Mouse (Mus musculus) mouse embryonic stem cell (cell line): ENCODE measurements around the gene Hist2h3b.
"Not testable (repeated sequence)": the region's sequence is repeated elsewhere in the genome, so short reads cannot be mapped to it uniquely, and the experiment has no call there.

Source experiments
- in situ Hi-C, 2 experiments: fragments of 300-500 bp; cut with MboI; formaldehyde crosslinking; loops; 1 replicate in 1 of 2; 3 replicates in 1 of 2; pipeline ENCODE4 v1.14.3; 2019 to 2020; ENCODE audit warnings: low sequenced_read_pairs in 2 of 2, low pct_unique_long_range_greater_than_20kb in 1 of 2, mixed read lengths in 1 of 2; ENCODE audit not compliant: unreplicated experiment in 1 of 2

Hist2h3b gene

DNA sequence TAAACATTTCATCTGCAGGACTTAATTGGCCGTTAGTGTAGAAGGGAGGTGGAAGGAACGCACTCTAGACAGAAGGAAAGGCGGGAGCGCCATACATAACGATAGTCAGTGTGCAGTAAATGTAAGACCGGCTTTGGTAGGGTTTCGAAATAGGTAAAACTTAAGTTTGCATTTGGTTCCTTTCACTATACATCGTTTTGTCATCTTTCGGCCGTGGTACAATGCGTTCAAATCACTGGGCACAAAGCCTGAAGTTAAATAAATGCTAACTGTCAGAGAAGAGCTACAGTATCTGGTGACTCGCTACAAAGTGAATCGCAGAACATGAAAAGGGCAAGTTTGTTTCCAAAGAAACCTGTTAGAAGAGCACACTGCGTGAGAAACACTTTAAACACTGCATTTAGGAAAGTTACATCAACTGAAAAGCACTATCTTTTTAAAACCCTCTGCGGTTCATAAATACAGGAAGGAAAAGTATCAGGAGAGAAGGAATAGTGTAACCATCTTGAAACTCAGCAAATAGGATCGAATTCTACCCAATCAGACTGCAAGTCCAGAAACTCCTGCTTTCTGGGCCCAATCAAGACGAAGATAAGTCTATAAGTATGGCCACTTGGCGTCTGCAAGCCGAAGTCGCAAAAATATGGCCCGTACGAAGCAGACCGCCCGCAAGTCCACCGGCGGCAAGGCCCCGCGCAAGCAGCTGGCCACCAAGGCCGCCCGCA lies at the start of gene Hist2h3b:
Hist2h3b (plus strand) TSS at position 604 of the 725 bp plus-strand sequence.
- in situ Hi-C loops, result no loop called here

DNA sequence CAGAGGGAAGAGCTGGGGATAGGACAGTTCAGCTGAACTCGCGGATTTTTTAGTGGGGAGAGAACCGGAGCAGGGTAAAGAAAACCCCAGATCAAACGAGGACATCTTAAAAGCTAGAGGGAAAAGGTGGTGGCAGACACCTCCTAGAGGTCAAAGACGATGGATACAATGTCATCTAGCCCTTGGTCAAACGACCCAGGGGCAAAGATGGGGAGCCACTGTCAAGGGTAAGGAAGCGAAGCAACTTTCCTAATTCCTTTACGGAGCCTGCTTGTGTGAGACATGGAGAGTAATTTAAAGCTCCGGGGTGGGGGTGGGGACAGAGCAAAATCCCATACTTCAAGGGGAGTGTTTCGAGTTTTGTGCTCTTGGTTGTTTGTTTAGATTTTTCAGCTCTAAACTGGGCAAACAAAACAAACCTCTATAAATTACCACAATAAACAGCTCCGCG lies 49.2 kb upstream of the Hist2h3b start:
- in situ Hi-C loops, result no loop called here

DNA sequence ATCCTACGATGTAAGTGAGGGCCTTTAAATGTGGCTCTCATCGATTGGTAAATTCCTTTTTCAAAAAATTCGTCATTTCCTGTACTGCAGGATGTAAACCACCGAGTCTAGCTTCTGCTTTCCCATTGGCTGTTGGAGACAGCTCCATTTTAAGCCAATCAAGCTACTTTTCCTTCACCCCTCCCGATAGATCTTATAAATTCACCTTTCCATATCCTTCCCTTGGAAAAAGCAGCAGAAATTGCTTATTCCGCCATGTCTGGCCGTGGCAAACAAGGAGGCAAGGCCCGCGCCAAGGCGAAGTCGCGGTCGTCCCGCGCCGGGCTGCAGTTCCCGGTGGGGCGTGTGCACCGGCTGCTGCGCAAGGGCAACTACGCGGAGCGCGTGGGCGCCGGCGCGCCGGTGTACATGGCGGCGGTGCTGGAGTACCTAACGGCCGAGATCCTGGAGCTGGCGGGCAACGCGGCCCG lies 48.8 kb upstream of the Hist2h3b start, which contains the start of the genes Bola1 and Hist2h2ab:
Bola1 (minus strand) TSS at position 49 of the 470 bp plus-strand sequence.
Hist2h2ab (plus strand) TSS at position 205 of the 470 bp plus-strand sequence.
- in situ Hi-C loops, result no loop called here

DNA sequence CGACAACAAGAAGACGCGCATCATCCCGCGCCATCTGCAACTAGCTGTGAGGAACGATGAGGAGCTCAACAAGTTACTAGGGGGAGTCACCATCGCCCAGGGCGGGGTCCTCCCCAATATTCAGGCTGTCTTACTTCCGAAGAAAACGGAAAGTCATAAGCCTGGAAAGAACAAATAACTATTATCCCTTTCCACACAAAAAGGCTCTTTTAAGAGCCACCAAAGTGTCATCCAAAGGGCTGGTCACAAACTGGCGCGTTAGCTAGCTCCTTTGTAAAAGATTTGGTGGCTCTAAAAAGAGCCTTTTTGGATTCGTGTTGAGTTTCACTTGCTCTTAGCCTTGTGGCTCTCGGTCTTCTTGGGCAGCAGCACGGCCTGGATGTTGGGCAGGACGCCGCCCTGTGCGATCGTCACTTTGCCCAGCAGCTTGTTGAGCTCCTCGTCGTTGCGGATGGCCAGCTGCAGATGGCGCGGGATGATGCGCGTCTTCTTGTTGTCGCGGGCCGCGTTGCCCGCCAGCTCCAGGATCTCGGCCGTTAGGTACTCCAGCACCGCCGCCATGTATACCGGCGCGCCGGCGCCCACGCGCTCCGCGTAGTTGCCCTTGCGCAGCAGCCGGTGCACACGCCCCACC lies 48.2 kb upstream of the Hist2h3b start:
- in situ Hi-C loops, result not testable (repeated sequence)

DNA sequence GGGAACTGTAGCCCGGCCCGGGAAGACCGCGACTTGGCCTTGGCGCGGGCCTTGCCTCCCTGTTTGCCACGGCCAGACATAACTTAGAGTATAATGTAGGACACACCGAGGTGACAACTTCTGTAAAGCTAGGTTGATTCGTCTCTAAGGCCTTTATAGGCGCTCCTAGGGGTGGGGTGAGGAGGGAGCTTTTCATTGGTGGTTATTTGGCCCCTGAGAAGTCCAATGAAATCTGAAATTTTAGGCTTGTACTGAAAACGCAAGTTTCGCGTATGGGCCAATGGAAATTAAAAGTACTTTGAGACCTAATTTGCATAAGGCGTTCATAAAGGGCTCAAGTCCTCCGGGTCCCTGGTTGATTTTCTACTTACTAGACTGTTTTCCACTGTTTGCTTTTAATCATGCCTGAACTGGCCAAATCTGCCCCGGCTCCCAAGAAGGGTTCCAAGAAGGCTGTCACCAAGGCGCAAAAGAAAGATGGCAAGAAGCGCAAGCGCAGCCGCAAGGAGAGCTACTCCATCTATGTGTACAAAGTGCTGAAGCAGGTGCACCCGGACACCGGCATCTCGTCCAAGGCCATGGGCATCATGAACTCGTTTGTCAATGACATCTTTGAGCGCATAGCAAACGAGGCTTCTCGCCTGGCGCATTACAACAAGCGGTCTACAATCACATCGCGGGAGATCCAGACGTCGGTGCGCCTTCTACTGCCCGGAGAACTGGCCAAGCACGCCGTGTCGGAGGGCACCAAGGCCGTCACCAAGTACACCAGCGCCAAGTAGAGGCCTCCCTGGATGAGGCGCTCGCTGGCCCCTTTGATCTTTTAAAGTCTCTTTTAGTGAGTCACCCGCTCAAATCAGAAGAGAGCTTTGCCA lies 47.5 kb upstream of the Hist2h3b start, which contains the start of the genes Hist2h2ac and Hist2h2be:
Hist2h2ac (minus strand) TSS at position 116 of the 875 bp plus-strand sequence.
Hist2h2be (plus strand) TSS at position 355 of the 875 bp plus-strand sequence.
- in situ Hi-C loops, result no loop called here

DNA sequence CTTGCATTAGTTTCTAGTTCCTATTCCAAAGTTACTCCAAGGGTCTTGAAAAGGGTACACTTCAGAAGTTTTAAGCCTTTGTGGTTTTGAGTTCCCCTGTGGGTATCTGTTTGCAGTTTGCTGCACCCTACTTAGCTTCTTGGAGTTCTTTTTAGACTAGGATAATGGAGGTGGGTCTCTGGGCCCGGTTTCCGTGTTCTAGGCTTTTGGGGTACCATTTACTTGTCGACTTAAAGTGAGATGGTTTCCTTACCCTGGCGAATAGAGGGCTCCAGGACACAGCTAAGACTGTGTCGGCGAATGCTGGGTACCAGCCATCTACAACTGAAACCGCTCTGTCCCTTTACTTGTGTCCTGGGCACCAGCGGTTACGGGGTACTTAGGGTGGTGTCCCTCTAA lies 46.8 kb upstream of the Hist2h3b start:
- in situ Hi-C loops, result no loop called here

DNA sequence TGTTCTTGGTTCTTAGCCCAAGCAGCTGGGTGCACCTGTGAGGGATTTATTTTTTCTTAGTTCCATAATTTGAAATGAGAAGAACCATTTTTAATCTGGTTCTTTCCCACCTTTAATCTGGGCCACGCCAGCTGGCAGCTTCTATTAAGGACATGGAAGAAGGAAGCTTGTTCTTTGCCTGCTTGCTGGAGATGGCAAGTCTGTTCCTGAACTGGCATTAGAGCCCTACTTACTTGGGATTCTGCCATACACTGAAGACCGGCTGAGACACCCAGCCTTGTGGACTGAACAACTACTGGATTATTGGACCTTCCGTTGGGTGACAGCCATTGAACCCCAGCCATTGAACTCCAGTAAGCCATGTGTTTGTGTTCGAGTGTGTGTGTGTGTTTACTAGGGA lies 45.7 kb upstream of the Hist2h3b start:
- in situ Hi-C loops, result no loop called here

DNA sequence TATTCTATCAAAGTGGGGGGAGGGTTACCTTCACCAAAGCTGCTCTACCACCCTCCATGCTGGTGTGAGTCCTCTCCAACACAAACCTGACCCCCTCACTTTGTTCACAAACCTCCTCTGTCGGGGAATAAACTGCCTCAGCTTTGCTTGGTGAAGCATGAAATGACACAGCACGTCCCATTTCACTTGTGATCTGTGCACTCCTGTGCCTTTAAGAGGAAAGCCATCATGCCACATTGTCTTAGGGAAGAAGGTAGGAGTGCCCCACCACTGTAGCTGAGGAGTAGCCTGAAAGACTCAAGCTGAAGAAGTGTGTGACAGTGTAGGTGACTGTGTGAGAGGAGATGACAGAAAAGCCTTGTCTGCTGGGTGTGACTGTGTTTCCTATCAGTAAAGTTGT lies 43.0 kb upstream of the Hist2h3b start:
- in situ Hi-C loops, result no loop called here

DNA sequence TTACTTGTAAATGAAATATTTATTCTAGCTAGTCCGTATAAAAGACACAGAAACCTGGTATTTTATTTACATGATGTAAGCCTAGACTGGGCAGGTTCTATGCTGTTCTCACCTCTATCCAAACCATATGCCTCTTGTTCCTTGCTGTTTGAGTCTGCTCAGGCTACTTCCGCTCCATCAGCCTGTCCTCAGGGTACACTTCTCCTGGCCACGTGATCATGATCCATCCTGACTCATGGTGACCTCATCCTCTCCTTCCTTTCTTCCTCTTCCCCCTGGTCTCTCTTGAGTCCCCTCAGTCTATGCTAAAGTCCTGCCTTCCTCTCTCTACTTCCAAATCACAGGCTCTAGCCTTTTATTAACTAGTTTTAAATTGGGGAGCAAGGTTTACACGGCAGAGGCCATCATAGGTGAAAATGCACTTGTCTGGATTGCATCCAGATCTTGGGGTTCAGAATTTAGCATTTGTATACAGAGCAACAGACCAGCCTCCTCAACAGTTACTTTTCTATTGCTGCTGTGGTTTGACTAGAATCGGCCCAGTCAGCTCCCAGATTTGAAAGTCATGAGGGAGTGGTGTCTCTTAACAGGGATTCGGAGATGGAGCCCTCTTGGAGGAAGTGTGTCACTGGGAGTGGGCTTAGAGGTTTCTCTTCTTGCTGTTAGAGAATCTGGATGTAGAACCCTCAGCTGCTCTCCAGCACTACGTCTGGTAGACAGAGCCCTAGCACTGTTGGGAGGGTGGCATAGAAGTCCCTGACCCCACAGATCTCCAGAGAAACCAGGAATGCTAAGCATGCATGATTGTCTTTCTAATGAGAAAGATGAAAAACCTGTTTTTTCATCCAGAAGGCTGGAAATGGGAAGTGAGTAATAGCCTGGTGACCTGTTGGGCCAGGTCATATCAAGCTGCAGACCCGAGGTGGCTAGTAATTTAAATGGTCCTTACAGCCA lies 41.5 kb upstream of the Hist2h3b start:
- in situ Hi-C loops, result no loop called here

DNA sequence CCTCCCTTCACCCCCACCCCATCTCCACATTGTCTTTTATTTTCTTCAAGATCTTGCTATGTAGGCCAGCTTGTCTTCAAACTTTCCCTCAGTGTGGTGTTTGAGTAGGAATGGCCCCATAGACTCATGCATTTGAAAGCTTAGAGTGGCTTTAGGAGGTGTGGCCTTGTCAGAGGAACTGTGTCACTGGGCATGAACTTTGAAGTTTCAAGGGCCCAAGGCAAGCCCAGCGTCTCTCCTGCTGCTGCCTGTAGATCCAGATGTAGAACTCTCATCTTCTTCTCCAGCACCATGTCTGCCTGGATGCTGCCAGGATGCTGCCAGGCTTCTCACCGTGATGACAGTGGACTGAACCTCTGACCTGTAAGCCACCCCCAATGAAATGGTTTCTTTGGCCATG lies 39.6 kb upstream of the Hist2h3b start:
- in situ Hi-C loops, result no loop called here

DNA sequence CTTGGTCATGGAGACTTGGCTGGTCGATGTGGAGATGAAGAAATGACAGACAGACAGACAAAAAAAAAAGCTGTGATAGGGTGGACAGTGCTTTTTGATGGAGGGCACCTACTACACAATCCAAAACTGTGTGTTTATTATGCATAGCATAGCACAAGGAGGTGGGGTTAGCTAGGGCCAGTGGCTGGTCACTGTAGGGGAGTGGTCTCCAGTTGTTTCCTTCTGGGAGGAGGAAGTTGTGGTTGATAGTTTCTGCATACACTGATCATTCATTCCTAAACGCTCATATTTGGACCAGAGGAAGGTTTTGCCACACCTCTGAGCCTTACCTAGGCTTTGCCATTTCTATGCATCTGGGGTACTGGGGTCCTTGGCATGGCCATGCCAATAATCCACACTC lies 38.0 kb upstream of the Hist2h3b start:
- in situ Hi-C loops, result no loop called here

DNA sequence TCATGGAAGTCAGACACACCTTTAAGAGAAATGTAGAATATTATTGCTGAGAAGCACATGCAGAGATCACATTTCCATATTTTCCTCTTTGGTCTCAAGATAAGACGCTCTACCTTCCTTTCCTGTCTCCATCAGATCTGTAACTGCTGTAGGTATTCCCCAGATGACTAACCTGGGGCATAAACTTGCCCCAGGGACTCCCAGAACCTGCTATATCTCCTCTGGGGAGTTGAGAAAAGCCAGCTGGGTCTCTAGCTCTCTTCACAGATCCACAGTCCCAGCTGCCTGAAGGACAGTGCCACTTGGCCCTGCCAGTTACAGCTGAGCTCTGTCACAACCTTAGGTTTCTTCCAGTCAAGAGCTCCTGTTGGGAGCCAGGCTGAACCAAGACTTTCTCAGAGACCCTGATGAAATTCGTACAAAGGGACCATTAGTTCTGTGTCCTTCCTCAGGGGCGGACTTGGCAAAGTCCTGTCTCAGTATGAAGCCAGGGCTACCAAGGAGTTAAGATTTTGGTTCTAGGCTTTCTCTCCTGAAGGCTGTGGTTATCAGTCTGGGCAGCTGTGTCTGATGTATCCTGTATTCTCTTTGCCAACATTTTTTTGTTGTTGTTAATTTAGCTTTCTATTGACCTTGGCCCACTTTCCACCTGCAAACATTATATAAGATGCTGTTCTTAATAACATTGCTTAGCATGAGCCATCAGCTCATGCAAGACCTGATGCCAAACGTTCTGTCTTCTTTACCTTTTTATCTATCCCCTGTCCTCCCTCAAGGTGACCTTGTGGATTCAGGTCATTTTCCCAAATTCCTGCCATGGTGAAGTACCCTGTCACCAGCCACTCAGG lies 37.3 kb upstream of the Hist2h3b start:
- in situ Hi-C loops, result no loop called here

DNA sequence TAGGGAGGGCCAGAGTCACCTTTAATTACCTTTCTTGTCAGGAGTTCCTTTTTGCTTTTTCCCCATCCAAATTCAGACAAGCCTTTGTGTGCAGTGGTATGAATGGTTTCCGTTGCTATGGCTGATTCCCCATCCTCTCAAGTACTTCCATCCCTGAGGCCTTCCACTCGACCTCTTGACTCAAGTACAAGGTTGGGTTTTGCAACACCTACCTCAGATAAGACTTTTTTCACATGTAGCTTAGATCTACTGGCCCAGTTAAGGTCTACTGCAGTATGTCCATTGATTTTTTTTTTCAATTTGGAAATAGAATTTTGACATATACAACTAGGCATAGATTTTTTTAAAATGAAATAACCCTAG lies 36.7 kb upstream of the Hist2h3b start:
- in situ Hi-C loops, result no loop called here

DNA sequence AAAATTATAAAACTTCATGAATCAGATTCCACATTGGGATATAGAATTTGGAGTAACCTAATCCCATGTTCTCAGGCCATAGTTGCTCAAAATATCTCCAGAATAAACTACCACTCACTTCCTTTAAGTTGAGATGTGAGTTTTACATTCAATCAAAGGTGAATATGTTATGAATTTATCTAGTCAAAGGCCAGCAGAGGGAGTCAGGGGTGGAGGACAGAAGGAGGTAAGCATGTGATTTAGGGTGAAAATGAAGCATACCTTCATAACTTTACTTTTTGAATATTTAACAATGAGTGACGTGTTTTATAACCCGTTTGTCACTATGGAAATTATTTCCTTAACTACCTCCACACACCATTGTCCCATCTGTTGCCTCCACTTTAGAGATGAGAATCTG lies 33.5 kb upstream of the Hist2h3b start:
- in situ Hi-C loops, result no loop called here

DNA sequence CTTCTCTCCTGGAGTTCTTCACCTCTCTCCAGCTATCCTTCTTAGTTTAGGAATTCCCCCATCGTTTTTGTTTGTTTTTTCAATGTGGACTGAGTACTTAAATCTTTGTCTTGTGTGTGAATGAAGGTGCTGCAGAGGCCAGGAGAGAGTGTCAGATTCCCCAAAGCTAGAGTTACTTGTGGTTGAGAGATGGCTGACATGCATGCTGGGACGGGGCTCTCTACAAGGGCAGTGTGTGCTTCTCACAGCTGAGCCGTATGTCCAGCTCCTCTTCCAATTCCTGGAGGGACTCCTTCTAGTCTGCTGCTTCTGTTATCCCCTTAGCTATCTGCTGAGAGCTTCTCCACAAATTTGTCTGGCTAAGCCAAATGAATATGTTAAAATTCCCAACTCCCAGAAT lies 32.6 kb upstream of the Hist2h3b start:
- in situ Hi-C loops, result no loop called here

DNA sequence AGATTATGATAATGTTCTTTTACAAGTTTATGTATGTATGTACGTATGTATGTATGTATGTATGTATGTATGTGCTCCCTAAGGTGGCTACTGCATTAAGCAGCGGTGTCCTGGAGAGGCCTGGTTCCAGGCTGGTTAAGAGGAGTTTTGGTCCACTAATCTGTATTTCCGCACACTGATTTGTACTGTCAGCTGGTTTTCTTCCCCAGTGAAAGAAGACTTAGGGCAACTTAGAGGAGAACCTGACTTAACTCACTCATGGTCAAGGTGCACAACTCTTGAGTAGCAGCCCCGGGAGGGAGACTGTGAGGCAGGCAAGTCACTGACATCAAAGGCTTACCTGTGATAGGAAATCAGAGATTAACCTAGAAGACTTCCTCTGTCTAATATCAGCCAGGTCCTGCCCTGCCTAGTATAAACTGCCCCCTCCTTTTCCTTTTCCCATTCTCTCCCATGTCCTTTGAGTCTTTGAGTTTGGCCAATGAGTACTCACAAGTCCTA lies 31.6 kb upstream of the Hist2h3b start:
- in situ Hi-C loops, result no loop called here

DNA sequence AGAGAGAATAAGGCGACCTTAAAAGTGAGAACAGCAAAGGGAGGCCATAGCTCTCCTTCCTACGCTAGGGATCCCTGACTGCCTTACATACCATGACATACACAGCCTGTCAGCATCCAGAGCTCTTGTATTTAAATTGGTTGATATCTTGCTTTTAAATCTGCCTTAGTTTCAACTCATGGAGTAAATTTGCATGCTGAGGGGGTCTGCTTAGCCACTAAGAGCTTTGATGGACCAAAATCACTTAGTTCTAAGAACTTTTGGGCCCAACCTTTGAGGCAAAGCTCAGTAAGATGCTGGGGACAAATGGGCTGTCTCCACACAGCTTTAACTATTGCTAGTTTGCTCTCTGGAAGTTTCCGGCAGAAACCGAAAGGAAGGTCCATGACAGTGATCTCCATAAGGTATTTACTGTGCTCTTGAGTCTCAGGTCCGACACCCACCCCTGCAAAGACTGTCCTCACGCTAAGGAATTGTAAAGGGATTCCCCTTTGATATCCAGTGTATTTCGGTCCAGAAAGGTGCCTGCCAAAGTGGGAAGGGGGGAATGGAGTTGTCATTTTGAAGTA lies 31.0 kb upstream of the Hist2h3b start:
- in situ Hi-C loops, result no loop called here
